Mouse (Mus musculus): ENCODE measurements around the gene Acsl5.

- TF ChIP-seq CTCF (IDR thresholded peaks at IDR 0.05) (no peak), EP300 (IDR thresholded peaks at IDR 0.05) (no peak)
Observed at GRCm38 (mm10) chr19:55284093-55284492, 32.4 kb downstream of the Acsl5 start.
